Mouse (Mus musculus): ENCODE results near the gene E2f4. TPM values are rescaled to one million over a fixed set of nuclear protein-coding genes. Genes with fewer than 3 reads are reported as not detected.

The E2f4 gene
- polyA plus RNA-seq, 1 experiment from 2014 or later = 120 TPM

DNA sequence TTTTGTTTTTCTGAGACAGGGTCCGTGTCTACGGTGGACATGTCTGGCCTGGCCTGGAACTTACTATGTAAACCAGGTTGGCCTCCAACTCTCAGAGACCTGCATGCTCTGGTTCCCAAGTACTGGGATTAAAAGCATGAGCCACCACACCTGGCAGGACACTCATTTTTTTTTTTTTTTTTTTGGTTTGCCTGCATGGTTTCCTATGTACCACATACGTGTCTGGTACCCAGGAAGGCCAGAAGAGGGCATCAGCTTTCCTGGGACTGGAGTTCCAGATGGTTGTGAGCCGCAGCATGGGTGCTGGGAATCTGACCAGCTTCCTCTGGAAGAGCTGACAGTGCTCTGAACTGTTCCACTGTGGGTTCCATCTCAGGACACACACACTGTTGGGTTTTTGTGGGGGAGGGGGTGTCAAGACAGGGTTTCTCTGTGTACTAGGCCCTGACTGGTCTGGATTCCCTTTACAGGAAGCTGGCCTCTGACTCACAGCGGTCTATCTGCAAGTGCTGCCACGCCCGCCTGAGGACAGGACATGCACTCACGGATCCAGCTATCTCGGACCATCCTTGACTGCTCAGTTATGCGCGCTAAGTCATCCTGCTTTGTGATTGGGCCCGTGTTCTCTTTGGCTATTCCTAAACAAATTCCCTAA lies 36.0 kb upstream of the E2f4 start:
- no peak for DNase-seq (ENCODE audit: low spot score)
- no peaks in the 10 kb centered on the region for H3K36me3 ChIP-seq
- peaks cover 30% of the 10 kb centered on the region for H3K4me1 ChIP-seq (replicated peaks)
- WGBS = 86% methylated on average over 12 of the region's 12 CpGs
- H3K4me3 ChIP-seq = no peak overlapping the region
- no peak overlapping the region for H3K27ac ChIP-seq
- peaks cover 100% of the 10 kb centered on the region for H3K27me3 ChIP-seq (ENCODE audit: insufficient read depth, poor library complexity, severe bottlenecking)
- H3K9me3 ChIP-seq = peaks cover 12% of the 10 kb centered on the region

DNA sequence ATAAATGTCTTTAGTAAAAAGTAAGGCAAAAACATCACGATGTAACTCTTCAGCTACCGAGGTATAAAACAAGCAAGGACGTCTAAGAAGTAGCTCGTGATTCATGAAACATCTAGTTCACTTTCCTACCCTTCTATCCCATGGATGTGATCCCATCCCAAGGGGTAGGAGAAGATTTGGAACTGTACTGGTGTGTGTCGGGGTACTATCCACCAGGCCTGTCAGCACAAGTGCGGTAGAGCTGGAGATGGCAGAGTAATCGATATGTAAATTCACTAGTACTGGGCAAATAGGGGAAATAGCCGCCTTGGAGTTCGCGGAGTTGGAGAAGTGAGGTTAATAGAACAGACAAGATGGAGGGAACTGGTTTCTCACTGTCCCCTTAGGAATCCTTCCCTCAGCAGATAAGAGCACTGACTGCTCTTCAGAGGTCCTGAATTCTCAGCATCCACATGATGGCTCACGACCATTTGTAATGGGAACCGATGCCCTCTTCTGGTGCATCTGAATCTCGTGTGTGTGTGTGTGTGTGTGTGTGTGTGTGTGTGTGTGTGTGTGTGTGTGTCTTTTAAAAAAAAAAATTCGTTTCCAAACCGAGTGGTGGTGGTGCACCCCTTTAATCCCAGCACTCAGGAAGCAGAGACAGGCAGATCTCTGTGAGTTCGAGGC lies 34.1 kb upstream of the E2f4 start:
- no peak overlapping the region for H3K27ac ChIP-seq
- 42% methylated on average over 16 of the region's 16 CpGs for WGBS

DNA sequence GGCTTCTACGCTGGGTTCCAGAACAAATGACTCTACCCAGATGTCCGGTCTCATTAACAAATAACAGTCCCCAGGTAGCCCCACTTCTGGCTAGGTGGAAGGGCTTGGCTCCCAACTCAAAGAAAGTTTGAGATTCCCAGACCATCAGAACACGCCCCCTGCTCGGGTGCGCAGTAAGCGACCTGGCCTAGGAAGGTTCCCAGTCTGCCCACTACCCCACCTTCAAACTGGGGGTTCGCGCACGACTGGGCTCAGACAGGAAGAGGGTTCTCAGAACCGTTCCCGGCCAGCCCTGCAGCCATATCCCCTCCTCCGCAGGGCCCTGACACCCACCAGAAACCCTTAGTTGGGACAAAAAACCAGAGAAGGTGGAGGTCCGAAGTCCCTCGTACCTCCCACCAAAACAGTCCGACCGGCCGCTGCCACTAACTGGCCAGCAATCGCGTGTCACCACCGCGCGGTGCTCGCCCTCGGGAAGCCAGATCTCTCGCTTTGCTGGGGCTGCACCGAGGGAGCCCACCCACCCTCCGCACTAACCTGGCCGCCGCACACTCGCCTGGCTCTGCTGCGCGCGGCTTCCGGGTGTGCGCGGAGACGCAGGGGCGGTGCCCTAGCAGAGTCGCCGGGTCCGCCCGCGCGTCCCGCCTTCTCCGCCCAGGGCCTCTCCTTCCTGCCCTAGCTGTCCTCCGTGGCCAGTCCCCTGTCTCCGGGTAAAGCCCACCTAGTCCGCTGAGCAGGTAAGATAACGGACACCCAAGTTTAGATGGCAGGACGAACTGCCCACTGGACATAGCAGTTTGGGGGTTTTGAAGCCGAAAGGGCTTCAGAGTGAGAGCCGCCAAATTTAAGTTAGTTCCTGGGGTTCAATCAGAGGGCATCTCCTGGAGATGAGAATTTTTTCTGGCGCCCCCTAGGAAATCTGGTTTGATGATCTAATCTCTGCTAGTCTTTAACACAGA lies 33.2 kb upstream of the E2f4 start, which contains the start of the genes Tradd and Fbxl8:
Gene Tradd, minus strand, starts transcription at position 586 of the 959 bp plus-strand sequence.
Gene Fbxl8, plus strand, starts transcription at position 625 of the 959 bp plus-strand sequence.
- H3K27ac ChIP-seq = peak within 1 kb of the TSS; percentile 56
- no peaks in the 10 kb centered on the region for H3K36me3 ChIP-seq
- peaks cover 100% of the 10 kb centered on the region for H3K27me3 ChIP-seq (ENCODE audit: insufficient read depth, poor library complexity, severe bottlenecking)
- peaks cover 39% of the 10 kb centered on the region for H3K4me1 ChIP-seq (replicated peaks)
- peak; percentile 76 for DNase-seq (ENCODE audit: low spot score)
- peaks cover 13% of the 10 kb centered on the region for H3K9me3 ChIP-seq
- 1% methylated on average over 54 of the region's 54 CpGs for WGBS
- H3K4me3 ChIP-seq = peak within 1 kb of the TSS; percentile 74

More for the DNA sequence above, 34.1 kb upstream of the E2f4 start:
- DNase-seq (ENCODE audit: low spot score) = no peak
- H3K9me3 ChIP-seq = peaks cover 13% of the 10 kb centered on the region
- H3K4me3 ChIP-seq = peak overlapping the region; percentile 74; the same call in 1 of the 2 replicates
- H3K4me1 ChIP-seq (replicated peaks) = peaks cover 39% of the 10 kb centered on the region
- H3K36me3 ChIP-seq = no peaks in the 10 kb centered on the region
- H3K27me3 ChIP-seq (ENCODE audit: insufficient read depth, poor library complexity, severe bottlenecking) = peaks cover 100% of the 10 kb centered on the region

DNA sequence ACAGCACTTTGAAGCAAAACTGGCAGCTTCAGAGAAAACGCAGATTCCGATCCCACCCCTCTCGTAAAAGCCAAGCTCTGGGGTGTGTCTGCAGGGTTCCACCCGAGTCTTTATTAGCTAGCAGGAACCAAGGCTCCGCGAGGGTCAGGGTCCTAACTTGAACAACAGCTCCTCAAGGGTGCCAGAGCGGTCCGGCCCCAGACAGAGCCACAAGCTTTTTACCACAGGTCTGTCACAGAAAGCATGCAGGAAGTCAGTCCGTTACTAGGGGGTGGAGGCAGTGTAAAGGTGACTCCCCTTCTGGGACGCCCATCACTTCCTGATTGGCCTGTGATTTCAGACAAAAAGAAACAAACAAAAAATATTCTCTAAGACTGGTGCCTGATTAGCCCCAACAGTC lies 32.3 kb upstream of the E2f4 start:
- Histone ChIP-seq H3K9me3 (peaks cover 13% of the 10 kb centered on the region), H3K27me3 (ENCODE audit: insufficient read depth, poor library complexity, severe bottlenecking) (peaks cover 100% of the 10 kb centered on the region), H3K4me1 (replicated peaks) (peaks cover 39% of the 10 kb centered on the region), H3K27ac (no peak overlapping the region), H3K4me3 (peak overlapping the region; percentile 74), H3K36me3 (no peaks in the 10 kb centered on the region)
- DNase-seq (ENCODE audit: low spot score) = no peak
- WGBS = 16% methylated on average over 10 of the region's 10 CpGs

DNA sequence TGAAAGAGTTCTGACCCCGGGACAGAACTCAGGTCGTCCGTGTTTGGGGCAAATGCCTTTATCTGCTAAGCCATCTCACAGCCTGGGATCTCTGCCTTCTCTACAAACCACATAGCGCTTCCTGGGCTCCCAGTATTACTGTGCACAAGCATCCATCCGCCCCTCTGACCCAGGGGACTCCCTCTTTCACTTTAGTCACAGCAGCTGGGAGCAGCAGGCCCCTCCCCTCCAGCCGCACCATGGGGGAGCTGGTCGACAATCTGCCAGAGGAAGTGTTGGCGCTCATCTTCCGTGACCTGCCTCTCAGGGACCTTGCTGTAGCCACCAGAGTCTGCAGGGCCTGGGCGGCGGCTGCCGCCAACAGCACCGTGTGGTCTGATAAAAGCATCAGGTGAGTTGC lies 30.7 kb upstream of the E2f4 start:
- Histone ChIP-seq H3K36me3 (no peaks in the 10 kb centered on the region), H3K4me3 (no peak overlapping the region), H3K9me3 (peaks cover 9% of the 10 kb centered on the region), H3K4me1 (replicated peaks) (peaks cover 50% of the 10 kb centered on the region), H3K27me3 (ENCODE audit: insufficient read depth, poor library complexity, severe bottlenecking) (peaks cover 100% of the 10 kb centered on the region), H3K27ac (no peak overlapping the region)
- DNase-seq (ENCODE audit: low spot score) = no peak
- 6% methylated on average over 13 of the region's 13 CpGs for WGBS

DNA sequence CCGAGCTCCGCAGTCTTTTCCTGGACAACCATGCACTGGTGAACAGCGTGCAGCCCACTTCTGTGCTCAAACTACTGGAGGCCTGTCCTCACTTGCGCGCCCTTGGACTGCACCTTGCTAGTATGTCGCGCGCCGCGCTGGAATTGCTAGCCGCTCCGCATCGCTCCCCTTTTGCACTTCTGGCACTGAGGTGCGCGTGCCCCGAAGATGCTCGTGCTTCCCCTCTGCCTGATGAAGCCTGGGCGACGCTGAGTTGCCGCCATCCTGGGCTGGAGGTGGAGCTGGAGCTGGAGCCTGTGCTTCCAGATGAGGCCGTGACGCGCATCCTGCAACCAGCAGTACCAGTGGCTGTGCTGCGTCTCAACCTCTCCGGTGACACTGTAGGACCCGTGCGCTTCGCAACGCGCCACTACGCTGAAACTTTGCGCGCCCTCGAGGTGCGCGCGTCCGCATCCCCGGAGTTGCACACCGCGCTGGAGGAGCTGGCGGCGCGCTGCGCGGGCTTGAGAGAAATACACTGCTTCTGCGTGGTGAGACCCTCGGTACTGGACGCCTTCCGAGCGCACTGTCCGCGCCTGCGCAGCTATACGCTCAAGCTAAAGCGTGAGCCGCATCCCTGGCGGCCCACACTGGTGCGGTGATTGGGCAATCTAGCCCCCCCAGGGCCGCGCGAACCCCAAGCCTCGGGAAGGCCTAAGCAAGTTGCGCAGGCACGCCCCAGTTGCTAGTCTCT lies 29.0 kb upstream of the E2f4 start:
- Histone ChIP-seq H3K36me3 (no peaks in the 10 kb centered on the region), H3K4me3 (peak overlapping the region; percentile 59), H3K27me3 (ENCODE audit: insufficient read depth, poor library complexity, severe bottlenecking) (peaks cover 100% of the 10 kb centered on the region), H3K27ac (peak overlapping the region; percentile 45), H3K4me1 (replicated peaks) (peaks cover 53% of the 10 kb centered on the region), H3K9me3 (peaks cover 6% of the 10 kb centered on the region)
- DNase-seq (ENCODE audit: low spot score) = peak; percentile 81
- under 1% methylated on average over 65 of the region's 65 CpGs for WGBS

DNA sequence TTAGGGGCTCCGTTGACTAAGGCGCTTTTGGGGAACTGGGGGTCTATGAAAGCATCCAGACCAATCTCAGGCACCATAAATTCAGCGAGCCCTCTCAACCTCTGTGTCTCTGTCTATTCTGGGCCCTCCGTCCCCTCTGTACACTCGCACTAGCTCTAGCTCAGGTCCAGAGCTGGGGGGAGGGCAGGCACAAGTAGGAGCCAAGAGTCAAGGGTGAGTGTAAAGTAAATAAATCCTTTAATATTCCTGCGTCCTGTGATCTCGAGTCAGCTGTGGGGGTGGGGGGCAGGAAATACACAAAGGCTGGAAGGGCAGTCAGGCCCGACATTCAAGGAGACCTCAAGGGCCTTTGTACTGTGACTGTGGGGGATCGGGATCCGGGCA lies 28.4 kb upstream of the E2f4 start:
- Histone ChIP-seq H3K36me3 (no peaks in the 10 kb centered on the region), H3K4me3 (peak overlapping the region; percentile 59), H3K9me3 (peaks cover 6% of the 10 kb centered on the region), H3K27me3 (ENCODE audit: insufficient read depth, poor library complexity, severe bottlenecking) (peaks cover 100% of the 10 kb centered on the region), H3K27ac (peak overlapping the region; percentile 45), H3K4me1 (replicated peaks) (peaks cover 51% of the 10 kb centered on the region)
- under 1% methylated on average over 10 of the region's 10 CpGs for WGBS
- no peak for DNase-seq (ENCODE audit: low spot score)

DNA sequence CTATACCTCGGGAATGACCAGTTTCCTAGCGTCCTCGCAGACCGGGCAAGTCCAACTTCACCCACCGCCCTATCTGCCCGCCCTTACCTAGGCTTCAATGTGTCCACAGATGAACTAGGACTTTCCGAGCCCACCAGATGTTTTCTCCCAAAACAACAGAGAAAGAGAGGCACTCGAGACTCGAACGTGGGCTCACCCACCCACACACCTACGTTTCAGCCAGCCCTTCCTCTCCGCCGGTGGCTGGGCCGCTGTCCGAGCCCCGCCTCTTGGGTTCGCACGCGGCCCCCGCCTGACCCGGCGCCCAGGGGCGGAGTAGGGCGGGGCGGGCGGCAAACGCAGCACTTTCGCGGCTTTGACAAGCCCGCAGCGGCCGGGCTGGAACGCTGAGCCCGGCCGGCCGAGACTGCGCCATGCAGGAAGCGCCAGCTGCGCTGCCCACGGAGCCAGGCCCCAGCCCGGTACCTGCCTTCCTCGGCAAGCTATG lies 28.0 kb upstream of the E2f4 start, which contains the start of gene Hsf4:
Gene Hsf4, plus strand, starts transcription at position 341 of the 487 bp plus-strand sequence.
- H3K4me1 ChIP-seq (replicated peaks) = peaks cover 47% of the 10 kb centered on the region
- peak; percentile 42 for DNase-seq (ENCODE audit: low spot score)

DNA sequence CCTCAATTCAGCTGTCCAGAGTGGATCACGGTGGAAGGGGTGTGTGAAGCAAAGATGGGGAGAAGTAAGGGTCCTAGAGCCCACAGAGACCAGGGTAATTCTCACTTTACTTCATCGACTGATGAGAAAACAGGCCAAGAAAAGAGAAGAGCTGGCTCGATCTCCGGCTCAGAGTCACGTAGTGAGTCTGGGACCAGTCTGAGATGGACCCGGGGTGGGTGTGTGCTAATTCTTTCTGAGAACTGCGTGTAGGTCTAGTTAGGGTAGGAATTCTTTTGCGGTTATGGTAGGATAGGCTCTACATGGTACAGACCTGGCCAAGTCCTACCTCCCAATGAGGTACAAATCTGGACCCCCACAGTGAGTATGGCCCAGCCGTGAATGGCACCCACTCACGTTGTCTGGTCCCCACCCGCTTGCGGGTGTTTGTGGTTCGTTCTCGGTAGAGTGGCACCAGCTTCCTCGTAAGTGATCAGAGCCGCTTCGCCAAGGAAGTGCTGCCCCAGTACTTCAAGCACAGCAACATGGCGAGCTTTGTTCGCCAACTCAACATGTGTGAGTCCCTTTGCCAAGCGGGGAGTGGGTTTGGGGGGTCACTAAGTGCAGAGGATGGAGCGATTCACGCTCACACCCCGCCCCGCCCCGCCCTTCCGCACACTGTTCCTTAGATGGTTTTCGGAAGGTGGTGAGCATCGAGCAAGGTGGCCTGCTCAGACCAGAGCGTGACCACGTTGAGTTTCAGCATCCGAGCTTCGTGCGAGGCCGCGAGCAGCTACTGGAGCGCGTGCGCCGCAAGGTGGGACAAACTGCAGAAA lies 27.2 kb upstream of the E2f4 start:
- no peaks in the 10 kb centered on the region for H3K36me3 ChIP-seq
- H3K9me3 ChIP-seq = peaks cover 6% of the 10 kb centered on the region
- peaks cover 100% of the 10 kb centered on the region for H3K27me3 ChIP-seq (ENCODE audit: insufficient read depth, poor library complexity, severe bottlenecking)
- H3K4me3 ChIP-seq = peak overlapping the region; percentile 59
- H3K27ac ChIP-seq = no peak overlapping the region
- peak; percentile 40 for DNase-seq (ENCODE audit: low spot score)
- peaks cover 41% of the 10 kb centered on the region for H3K4me1 ChIP-seq (replicated peaks)
- WGBS = 2% methylated on average over 39 of the region's 39 CpGs

More for the DNA sequence above, 28.0 kb upstream of the E2f4 start, which contains the start of gene Hsf4:
- Histone ChIP-seq H3K27me3 (ENCODE audit: insufficient read depth, poor library complexity, severe bottlenecking) (peaks cover 100% of the 10 kb centered on the region), H3K9me3 (peaks cover 6% of the 10 kb centered on the region), H3K27ac (peak within 1 kb of the TSS; percentile 45), H3K36me3 (no peaks in the 10 kb centered on the region), H3K4me3 (peak within 1 kb of the TSS; percentile 59)
- WGBS = under 1% methylated on average over 42 of the region's 42 CpGs

DNA sequence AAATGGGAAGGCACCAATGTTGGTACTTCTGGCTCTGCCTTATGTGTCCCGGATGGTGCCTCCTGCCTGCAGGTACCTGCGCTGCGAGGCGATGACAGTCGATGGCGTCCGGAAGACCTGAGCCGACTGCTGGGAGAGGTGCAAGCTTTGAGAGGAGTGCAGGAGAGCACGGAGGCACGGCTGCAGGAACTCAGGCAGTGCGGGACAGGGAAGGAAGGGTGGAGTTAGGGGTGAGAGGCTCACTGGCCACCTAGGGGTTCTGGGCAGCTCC lies 26.6 kb upstream of the E2f4 start:
- Histone ChIP-seq H3K4me3 (peak overlapping the region; percentile 11; the same call in 1 of the 2 replicates), H3K36me3 (no peaks in the 10 kb centered on the region), H3K27ac (no peak overlapping the region), H3K9me3 (peaks cover 6% of the 10 kb centered on the region), H3K27me3 (ENCODE audit: insufficient read depth, poor library complexity, severe bottlenecking) (peaks cover 100% of the 10 kb centered on the region), H3K4me1 (replicated peaks) (peaks cover 47% of the 10 kb centered on the region)
- 2% methylated on average over 11 of the region's 11 CpGs for WGBS
- DNase-seq (ENCODE audit: low spot score) = no peak

DNA sequence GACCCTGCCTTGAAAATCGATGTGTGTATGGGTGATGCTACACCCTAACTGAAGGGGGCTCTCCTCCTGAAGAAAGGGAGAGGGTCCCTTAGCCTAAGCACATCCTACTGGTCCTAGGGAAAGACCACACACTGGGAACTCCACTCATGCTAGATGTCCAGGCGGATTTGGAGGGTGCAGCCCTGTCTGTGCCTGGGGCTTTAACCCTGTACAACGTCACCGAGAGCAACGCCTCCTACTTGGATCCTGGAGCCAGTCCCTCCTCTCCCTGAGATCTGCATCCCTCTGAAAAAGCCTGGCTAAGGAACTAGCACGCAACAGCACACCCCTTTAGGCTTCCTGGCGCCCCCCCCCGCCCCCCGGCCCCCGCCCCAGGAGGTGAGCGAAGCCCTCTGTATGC lies 22.1 kb upstream of the E2f4 start:
- WGBS = 6% methylated on average over 11 of the region's 11 CpGs
- Histone ChIP-seq H3K27ac (no peak overlapping the region), H3K4me3 (peak overlapping the region; percentile 55; the same call in 1 of the 2 replicates), H3K36me3 (peaks cover 7% of the 10 kb centered on the region; the same call in 1 of the 2 replicates), H3K4me1 (replicated peaks) (peaks cover 39% of the 10 kb centered on the region), H3K27me3 (ENCODE audit: insufficient read depth, poor library complexity, severe bottlenecking) (peaks cover 100% of the 10 kb centered on the region), H3K9me3 (no peaks in the 10 kb centered on the region)
- no peak for DNase-seq (ENCODE audit: low spot score)
